Mouse (Mus musculus) NIH3T3 (cell line): ENCODE measurements around the gene Zfp978.
A peak's percentile ranks its signal among the peaks of the same experiment; 100 is the strongest.
"Not testable (repeated sequence)": the region's sequence is repeated elsewhere in the genome, so short reads cannot be mapped to it uniquely, and the experiment has no call there.

Experiments
- DNase-seq: peaks from one replicate; pipeline ENCODE4 v3.0.0-alpha.2; 2012; ENCODE audit warnings: low read depth

Zfp978 gene

DNA sequence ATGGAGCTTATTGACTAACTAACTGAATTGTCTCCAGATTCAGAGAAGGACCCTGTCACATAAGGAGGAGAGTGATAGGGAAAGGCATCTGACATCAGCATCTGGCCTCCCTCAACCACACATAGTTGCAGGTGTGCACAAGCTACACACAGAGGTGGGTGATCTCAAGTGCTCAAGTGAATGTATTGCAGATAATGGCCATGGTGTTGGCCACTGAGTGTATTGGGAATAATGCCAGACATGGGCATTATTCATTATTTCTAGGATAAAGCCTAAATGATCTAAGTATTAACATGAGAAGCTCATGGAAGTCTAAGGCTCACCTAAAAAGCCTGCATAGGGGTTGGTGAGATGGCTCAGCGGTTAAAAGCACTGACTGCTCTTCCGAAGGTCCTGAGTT, 10.6 kb upstream of the Zfp978 start:
- DNase-seq, result peak; percentile 18

DNA sequence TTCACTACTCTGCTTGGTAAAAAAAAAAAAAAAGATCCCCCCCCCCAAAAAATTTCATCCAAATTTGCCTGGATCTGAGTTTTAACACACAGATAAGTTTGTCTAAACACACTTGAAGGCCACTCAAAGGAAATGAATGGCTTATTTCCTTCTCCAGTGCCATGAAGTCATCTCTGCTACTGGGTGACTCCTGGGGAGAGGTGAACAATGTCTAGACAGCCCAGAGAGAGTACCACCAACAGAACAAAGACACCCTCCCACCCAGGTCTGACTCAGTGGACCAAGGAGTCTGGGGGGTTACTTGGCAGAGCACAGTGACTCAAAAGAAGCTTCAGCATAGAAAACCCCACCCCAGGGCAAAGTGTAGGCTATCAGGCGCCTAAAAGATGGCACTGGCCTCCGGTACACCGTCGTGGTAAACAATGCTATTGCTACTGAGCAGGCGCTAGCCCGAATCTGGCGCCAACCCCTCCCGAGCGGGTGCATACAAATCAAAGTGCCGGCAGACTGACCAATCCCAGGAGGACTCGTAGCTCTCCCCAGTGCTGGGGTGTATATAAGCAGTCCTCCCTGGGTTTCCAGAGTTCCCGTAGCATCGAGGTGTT, 9.6 kb upstream of the Zfp978 start:
- DNase-seq, result not testable (repeated sequence)

DNA sequence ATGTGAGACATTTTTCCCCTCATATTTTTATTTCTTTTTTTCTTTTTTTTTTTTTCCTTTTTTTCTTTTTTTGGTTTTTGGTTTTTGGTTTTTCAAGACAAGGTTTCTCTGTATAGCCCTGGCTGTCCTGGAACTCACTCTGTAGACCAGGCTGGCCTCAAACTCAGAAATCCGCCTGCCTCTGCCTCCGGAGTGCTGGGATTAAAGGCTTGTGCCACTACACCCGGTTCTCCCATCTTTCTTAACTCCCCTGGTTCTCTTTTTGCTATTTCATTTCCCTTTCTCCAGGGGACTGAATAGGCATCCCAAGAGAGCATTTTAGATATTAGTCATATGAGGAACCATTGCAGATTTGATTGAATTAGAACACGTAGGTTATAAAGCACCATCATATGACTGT, 7.5 kb upstream of the Zfp978 start:
- DNase-seq, result not testable (repeated sequence)

DNA sequence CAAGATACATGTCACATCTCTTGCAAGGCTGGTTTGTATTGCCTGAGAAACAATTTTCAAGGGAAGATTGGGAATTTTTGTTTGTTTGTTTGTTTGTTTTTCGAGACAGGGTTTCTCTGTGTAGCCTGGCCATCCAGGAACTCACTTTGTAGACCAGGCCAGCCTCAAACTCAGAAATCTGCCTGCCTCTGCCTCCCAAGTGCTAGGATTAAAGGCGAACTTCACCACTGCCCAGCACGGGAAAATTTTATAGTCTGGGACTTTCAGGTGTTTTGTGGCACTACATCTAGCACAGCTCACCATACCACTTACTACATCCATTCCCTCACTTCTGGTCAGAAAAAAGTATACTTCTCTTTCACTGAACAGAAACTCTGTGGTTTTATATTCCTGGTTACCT, 5.1 kb upstream of the Zfp978 start:
- not testable (repeated sequence) for DNase-seq

DNA sequence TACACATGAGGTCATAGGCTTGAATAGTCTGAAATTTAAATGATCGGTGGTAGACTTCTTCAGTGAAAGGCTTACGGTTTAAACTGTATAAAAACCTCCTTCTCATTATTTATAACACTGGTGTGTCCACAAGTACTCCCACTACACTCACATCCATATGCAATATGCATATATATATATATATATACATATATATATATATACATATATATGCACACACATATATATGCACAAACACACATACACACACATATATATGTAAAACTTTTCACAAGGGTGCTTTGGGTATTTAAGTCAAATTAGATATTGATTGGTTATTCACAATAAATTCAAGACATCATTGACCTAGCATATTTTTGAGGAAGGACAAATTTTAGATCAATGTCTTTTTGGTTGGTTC, 3.9 kb upstream of the Zfp978 start:
- not testable (repeated sequence) for DNase-seq

DNA sequence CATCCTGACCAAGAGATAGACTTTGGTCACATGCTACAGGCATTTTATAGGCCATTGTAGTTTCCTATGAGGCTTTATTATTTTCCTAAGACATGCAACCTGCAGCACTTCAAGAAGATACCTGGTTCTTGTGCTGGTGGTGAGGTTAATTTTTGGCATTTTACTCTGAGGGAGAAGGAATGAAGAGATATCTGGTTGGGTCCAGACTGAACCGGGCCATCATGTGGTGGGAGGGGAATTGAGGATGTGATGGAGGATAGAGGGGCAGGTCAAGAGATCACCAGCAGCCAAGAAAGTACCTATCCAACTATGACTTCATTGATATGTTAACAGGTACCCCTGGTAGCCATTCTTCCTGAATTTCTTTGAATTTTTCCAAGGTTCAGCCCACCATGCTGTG, 769 bp downstream of the Zfp978 start:
- DNase-seq, result not testable (repeated sequence)

DNA sequence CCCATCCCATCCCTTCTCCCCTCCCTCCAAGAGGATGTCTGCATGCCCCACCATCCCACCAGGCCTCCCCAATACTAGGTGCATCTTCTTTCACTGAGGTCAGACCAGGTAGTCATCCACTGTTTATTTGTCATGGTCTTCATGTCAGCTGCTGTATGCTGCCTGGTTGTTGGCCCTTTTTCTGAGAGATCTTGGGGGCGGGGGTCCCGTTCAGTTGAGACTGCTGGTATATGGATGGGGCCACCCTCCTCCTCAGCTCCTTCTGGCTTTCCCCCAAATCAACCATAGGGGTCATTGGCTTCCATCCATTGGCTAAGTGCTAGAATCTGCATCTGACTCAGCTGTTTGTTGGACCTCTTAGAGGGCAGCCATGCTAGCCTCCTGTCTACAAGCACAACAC, 8.5 kb downstream of the Zfp978 start:
- not testable (repeated sequence) for DNase-seq

DNA sequence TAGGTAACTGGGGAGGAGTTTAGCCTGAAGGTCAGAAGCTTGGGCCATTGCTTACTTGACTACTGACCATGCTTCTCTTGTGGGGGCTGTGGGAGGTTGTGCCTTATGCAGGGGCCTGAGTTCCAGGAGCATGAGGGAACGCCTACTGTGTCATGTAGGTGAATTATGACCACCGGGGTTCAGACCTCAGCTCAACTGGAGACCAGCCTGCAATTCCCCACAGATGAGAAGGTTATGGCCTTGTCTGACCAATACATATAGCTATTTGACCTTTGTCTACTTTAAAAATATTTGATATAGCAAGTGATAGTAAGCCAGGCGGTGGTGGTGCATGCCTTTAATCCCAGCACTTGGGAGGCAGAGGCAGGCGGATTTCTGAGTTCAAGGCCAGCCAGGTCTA, 22.1 kb downstream of the Zfp978 start:
- DNase-seq, result not testable (repeated sequence)

DNA sequence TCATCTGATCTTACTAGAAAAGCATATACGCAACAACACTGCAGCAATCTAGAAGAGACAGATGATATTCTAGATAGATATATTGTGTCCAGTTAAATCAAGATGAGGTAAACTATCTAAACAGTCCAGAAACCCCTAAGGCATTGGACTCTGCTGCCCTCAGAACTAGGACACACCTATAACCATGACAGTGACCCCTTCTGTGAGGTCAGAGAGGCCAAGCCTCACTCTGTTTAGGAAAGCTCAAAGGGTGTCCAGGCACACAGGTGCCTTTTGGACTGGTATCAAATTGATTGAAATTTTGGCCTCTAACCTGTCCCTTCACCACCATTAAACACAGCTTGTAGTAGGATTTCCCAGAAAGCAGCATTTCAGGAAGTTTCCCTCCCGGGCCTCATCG, 36.1 kb downstream of the Zfp978 start:
- DNase-seq, result not testable (repeated sequence)

DNA sequence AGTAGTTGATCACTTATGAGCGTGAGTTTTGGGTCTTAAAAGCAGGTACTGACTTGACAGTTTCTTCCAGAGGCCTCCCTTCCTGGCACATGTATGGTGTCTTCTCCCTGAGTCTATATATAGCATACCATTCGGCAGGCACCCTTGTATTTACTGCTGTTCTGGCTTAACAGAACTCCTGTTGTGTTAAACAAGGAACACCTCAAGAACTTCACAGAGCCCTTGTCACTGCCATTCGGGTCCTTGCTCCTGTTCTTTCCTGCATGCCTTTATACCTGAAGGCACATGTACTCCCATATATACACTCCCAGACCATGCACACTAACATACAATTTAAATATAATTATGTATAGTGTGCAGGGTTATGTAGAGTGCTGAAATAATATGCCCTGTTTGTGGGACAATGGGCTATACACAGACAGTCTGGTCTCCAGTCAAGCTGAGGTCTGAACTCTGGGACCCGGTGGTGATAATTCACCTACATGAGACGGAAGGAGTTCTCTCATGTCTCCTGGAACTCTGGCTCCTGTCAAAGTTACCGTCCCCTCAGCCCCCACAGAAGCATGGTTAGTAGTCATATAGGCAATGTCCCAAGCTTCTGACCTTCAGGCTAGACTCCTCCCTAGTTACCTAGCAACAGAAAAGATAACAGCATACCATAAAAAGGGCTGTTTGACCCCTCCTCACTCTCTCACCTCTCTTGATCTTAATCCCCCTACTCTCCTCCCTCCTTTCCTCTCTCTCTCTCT, 37.0 kb downstream of the Zfp978 start:
- not testable (repeated sequence) for DNase-seq

DNA sequence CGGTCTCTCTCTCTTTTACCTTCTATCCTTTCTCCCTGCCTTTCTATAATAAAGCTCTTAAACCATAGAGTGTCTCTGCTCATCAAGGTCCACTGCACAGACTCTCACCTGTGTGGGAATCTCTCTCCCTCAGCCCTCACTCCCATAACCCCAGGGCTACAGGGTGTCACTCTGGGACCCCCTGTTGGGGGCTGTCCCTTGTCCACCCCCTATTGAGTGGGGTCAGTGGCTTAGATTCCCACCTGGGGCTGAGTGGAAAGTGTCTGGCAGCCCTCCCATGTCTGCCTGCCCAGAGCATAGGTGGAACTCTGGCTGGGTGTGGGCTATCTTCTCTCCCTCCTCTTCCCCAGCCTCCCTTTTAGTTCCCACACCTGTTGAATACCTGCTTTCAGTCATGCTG, 37.6 kb downstream of the Zfp978 start:
- DNase-seq, result not testable (repeated sequence)

DNA sequence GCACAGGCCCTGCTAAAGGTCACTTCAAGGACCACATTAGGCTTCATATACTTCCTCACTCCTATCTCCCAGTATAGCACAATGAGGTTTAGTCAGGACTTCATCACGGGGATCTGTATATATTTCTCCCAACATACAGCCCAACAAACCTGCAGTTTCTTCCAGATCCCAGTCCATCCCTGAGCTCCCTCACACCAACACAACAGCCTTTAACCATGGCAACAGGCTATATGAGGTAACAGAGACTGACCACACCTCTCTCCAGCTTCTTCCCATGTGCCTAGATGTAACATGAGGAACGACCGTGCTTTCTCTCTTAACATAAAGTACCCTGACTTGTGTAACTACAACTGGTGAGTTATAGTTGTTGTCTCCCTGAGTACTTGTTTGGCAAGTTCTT, 38.4 kb downstream of the Zfp978 start:
- not testable (repeated sequence) for DNase-seq

DNA sequence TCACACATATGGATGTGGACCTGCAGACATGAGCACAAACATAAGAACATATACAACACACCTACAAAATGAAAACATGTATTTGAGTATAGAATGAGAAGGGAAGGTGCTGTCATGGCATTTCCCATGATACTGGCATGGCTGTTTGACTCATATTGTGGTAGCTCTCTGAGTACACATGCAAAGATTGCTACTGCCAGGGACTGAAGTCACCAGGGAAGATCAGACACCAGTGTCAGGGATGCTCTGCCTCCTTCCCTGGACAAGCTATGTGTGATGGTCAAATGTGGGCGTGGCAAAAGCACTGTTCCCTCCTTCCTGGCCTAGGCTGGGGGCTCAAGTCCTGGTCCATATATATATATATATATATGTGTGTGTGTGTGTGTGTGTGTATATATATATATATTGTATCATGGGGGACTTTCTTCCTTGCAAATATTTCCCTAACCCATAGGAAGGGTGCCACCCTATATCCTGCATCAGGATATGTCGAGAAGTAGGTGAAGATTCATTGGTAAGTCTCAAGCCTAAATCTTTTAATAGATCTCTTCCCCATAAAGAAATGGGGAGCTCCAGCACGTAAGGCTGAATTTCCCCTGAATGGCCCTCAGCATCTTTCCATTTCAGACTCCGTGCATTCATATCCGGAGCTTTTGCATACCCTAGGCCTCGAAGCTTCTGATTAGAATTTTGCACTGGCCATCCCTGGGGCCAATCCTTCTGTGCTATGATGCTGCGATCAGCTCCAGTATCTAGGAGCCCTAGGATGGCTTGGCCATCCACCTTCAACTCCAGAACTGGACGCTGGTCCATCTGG, 39.1 kb downstream of the Zfp978 start:
- DNase-seq, result not testable (repeated sequence)

DNA sequence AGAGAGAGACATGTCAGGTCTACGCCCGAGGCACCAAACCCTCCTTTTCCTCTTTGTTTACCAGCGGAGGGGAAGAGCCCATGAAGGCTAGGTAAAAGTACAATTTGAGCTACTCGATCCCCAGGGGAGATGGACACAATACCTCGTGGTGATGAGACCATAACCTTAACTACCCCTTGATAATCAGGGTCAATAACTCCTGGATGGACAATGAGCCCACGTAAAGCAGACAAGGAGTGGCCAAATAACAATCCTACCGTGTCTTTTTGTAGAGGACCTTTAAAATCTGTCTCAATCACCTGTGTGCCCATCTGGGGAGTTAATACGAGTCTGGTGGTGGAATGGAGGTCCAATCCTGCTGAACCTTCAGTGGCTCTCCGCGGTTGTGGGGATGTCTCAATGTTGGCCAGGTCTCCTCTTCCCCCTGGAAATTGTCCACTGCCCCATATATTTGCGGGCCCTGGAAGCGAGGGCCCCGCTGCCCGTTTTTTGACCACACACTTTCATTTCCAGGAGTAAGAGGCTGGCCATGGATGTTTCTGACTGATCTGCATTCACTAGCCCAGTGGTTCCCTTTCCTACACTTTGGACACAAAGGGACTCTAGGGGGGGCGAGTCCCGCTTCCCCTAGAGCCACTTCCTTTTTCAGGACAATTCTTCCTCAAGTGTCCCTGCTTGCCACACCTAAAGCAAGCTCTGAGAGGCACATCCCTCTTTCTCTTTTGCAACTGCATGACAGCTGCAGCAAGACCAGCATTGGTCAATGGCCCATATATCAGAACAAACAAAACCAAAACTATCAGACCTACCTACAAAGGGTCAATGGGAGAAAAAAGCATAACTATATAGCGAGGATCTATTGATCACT, 40.0 kb downstream of the Zfp978 start:
- not testable (repeated sequence) for DNase-seq

DNA sequence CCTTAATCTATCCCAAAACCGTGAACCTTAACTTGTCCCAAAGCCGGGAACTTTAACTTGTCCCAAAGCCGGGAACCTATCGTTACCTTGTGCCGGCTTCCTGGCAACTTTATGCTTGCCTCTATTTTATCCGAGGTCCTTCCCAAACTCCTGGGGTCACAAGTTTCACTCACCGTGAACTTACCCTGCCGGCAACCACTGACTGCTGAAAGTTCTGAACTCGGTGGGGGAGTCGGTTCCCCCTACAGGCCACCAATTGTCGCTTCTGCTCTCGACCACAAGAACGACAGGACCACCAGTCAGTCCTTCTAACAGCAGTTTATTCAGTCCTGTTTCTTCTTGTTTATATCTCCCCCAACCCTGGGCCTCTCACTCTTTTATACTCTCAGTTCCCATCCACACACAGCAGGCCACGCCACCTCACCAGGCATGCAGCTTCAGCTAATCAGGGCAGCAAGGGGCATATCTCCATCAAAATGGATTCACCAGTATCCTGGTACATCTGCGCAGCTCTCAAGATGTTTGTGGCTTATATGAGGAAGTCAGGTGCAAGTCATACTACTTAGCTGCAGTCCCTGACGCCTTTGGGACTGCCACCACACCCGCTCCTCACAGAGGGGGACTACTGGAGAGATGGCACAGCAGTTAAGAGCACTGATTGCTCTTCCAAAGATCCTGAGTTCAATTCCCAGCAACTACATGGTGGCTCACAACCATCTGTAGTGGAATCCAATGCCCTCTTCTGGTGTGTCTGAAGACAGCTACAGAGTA, 40.8 kb downstream of the Zfp978 start:
- DNase-seq, result not testable (repeated sequence)

DNA sequence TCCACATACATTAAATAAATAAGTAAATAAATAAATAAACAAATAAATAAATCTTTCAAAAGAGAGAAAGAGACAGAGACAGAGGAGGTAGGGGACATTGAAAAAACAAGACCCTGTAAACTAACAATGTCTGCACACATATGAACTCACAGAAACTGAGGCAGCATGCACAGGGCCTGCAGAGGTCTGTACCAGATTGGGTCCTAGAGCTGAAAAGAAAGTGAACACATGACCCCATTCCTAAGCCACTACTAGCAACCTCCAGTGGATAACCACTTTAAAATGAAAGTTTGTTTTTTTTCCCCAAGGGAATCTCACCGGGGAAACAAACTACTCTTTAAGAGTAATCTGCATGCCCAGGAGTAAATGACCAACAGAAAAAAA, 41.4 kb downstream of the Zfp978 start:
- DNase-seq, result not testable (repeated sequence)

DNA sequence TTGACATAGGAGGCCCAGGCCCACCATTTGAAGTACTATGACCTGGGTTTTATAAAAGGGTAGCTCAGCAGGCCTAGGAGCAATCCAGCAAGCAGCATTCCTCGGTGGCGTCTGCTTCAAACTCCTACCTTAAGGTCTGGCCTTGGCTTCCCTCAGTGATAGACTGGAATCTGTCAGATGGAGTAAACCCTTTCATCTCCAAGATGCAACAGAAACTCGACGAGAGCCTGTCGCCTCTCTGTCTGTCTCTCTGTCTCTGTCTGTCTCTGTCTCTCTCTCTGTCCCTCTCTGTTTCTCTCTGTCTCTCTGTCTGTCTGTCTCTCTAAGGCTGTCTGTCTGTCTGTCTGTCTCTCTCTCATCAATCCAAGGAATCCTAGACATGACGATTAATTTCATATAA, 42.4 kb downstream of the Zfp978 start:
- DNase-seq, result not testable (repeated sequence)

DNA sequence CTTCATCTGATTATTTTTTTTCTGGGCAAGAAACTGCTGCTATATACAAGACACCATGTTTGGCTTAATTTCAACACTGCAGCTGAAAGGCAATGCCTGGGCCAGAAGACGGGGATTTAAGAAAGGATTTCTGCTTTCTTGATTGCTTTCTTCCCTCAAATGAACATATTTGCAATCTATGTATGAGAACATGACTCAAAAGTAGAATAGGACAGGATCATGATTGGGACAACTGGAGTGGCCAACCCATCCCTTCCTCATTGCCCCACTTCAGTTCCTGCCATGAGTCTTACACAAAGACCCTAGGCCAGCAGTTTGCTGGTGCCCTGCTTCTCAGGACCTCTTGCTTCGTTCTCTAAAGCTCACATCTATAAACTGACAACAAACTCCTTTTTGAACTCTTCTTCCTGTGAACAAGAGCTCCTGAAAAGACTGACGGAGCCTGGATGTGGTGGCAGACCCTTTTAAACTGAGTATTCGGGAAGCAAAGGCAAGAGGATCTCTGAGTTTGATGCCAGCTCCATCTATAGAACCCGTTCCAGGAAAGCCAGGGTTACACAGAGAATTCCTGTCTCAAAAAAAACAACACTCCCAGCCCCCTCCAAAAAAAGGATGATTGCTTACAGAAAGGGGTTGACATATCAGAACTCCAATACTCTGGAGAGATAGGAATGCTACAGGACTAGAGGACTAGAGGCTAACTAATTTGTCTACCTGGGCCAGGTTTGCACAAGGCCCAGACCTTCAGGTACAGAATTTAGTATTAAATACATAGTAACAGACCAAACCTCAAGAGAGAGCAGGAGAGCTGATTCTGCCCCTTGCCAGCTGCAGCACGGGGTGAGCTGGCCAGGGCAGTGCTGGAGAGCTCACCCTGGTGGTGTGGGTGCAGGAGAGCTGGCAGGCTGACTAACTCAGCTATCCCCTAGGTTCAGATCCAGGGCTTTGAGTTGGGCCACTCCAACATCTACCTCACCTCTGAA, 43.1 kb downstream of the Zfp978 start:
- not testable (repeated sequence) for DNase-seq

DNA sequence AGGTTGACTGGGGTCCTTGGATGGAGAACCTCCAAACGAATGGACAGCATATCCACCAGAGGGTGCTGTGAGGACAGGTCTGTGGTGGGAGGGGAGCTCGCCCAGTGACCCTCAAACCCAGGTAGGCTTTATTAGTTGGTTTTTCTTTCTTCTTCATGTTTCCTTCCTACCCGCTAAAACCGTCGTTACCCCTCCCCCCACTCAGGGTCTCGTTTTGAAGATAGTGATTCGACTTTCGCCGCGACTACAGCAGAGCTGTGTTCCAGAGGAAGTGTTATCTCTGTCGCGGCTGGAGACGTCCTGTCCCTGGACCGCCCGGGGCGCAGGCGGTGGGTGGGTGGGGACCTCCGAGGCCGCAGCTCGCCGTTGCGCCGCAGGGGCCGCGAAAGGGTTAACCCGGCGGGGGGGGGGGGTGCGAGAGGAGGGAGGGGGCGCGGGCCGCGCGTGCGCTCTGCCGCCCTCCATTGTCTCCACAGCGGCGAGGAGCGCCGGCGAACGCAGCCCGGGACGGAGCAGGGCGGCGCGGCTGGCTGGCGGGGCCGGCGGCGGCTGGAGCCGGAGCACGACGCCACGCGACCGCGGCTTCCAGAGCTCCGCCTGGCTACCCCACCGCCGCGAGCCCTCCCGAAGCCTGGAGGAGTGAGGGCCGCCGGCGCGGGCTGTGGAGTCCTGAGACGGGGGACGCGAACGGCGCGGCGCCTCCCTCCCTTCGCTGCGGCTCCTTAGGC, 45.8 kb downstream of the Zfp978 start:
- DNase-seq, result no peak
